Mouse (Mus musculus) skeletal muscle tissue, adult 2 months (tissue): ENCODE data around the gene D16Ertd472e.

Source experiments
- DNase-seq: peaks from one replicate; pipeline ENCODE4 v3.0.0-alpha.2; 2012; ENCODE audit warnings: low read depth, low spot score

D16Ertd472e gene

DNA sequence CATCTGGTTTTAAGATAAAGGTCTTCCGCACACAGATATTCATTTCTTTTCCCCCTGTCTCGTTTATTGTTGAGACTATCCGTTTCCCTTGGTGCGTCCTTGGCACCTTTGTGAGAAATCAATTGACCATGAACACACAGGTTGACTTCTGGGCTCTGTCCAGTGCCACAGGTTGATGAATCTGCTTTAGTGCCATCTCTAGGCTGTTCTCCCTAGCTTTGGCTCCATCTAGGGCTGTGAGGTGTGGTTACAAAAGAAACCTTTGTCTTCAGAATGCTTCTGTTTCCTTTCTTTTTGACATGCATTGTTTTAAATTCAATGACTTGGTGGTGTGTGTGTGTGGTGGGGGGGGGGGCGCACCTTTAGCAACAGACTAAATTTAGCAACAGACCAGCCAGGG lies 85.7 kb downstream of the D16Ertd472e start:
- DNase-seq, result no peak
